Mouse (Mus musculus) neural tube, embryonic 13.5 days (tissue): ENCODE measurements around the gene Pxk. TPM values are rescaled to one million over a fixed set of nuclear protein-coding genes. Genes with fewer than 3 reads are reported as not detected.

Experiments used
- ATAC-seq: fragments of 200-750 bp; cut with Nextera tagmentation; 2 replicates; pipeline ENCODE4 v1.8.0; 2017; ENCODE audit warnings: low read depth, mild to moderate bottlenecking, moderate TSS enrichment, moderate library complexity
- H3K27ac ChIP-seq: fragments of 300-500 bp; sonication (generic); replicated peaks from 2 replicates; pipeline ENCODE4 v1.5.1; 2015; ENCODE audit warnings: moderate library complexity, mild to moderate bottlenecking, inconsistent platforms
- H3K27me3 ChIP-seq: fragments of 300-500 bp; sonication (generic); 2 replicates; pipeline ENCODE4 v1.6.1; 2015; ENCODE audit warnings: mild to moderate bottlenecking, inconsistent platforms
- H3K36me3 ChIP-seq: fragments of 300-500 bp; sonication (generic); 2 replicates; pipeline ENCODE4 v1.6.1; 2015; ENCODE audit warnings: mild to moderate bottlenecking, inconsistent platforms
- H3K4me1 ChIP-seq: fragments of 300-500 bp; sonication (generic); replicated peaks from 2 replicates; pipeline ENCODE4 v1.6.1; 2015; ENCODE audit warnings: inconsistent platforms
- H3K4me2 ChIP-seq: fragments of 300-500 bp; sonication (generic); 2 replicates; pipeline ENCODE4 v1.6.1; 2015; ENCODE audit warnings: inconsistent platforms, mild to moderate bottlenecking, moderate library complexity
- H3K4me3 ChIP-seq: fragments of 300-500 bp; sonication (generic); 2 replicates; pipeline ENCODE4 v1.5.1; 2015; ENCODE audit warnings: mild to moderate bottlenecking, inconsistent platforms
- H3K9ac ChIP-seq: fragments of 300-500 bp; sonication (generic); 2 replicates; pipeline ENCODE4 v1.6.1; 2015; ENCODE audit warnings: moderate library complexity, mild to moderate bottlenecking, inconsistent platforms
- H3K9me3 ChIP-seq: fragments of 300-500 bp; sonication (generic); 2 replicates; pipeline ENCODE4 v1.6.1; 2016; ENCODE audit warnings: inconsistent platforms
- WGBS: fragments of 180-500 bp; shearing (Covaris S2); methylation state at CpG from one replicate; pipeline ENCODE4 v1.1.7; 2015; 5-methylcytosine and 5-hydroxymethylcytosine counted together
- polyA plus RNA-seq: library from polyadenylated mRNA; unstranded; fragments of >200 nt; fragmentation: Nextera tagmentation; extraction: Ambion mirVana; gene quantifications from 2 replicates; pipeline ENCODE4 v1.2.1, GENCODE M21; 2015

Pxk gene
- polyA plus RNA-seq, result 64.3 and 67.8 TPM in 2 replicates

DNA sequence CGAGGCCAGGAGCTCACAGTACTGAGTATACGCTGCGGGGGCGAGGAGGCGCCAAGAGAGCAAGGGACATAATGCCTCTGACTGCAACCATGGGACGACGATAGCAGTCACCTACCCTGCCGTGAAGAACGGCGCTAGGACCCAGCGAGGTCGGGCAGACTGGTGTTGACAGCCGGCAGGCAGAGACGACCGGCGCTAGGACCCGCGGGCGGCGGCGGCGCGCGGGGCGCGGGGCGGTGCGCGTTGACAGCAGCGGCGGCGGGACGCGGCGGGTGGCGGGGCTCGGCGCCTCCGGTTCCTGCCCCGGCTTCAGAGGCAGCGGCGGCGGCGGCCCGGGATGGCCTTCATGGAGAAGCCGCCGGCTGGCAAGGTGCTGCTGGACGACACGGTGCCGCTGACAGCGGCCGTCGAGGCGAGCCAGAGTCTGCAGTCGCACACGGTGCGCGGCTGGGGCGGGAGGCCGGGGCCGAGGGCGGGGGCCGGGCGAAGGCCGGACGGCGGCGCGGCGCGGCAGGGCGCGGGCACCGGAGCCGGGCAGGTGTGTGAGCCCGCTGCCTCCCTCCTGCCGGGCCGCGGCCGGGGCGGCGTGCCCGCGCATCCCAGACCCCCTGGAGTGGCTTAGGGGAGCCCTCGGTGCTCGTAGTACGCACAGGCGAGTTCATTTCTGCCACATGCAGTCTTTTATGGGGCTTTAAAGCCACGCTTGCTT lies at the start of gene Pxk:
Gene Pxk (plus strand): TSS at position 234 of the 709 bp plus-strand sequence.
- peak within 1 kb of the TSS; percentile 63 for H3K4me2 ChIP-seq
- peak within 1 kb of the TSS; percentile 90 for H3K9ac ChIP-seq
- H3K27me3 ChIP-seq, result no peaks in the 10 kb centered on the region; the same call in 1 of the 2 replicates
- H3K27ac ChIP-seq, result peak within 1 kb of the TSS; percentile 87
- H3K36me3 ChIP-seq, result no peaks in the 10 kb centered on the region
- ATAC-seq, result peak; percentile 95
- no peaks in the 10 kb centered on the region for H3K9me3 ChIP-seq
- H3K4me1 ChIP-seq, result peaks cover 49% of the 10 kb centered on the region
- H3K4me3 ChIP-seq, result peak within 1 kb of the TSS; percentile 93
- WGBS, result under 1% methylated on average over 79 of the region's 89 CpGs

DNA sequence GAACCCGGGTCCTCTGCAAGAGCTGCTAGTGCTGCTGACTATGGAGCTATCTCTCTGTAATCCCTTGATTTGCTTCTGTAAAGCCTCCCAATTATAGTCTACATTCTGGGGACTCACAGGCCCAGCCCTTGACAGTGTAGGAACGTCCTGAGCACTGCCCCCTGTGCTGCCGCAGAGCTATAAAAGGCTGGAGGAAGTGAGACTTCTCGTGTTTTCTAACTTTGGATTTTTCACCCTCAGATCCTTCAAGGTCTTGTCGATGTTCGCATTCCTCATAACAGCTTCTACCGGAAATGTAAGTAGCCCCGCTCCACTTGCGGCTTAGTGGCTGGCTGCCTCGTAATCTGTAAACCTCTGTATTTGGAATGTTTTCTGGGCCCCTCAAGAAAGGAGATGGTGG lies 48.7 kb upstream of the Pxk start:
- Histone ChIP-seq H3K27me3 (no peaks in the 10 kb centered on the region), H3K9ac (no peak overlapping the region), H3K4me2 (no peak overlapping the region), H3K36me3 (peaks cover 72% of the 10 kb centered on the region), H3K4me1 (peaks cover 4% of the 10 kb centered on the region), H3K4me3 (no peak overlapping the region), H3K9me3 (no peaks in the 10 kb centered on the region), H3K27ac (no peak overlapping the region)
- WGBS, result 90% methylated on average over 10 of the region's 10 CpGs
- ATAC-seq, result no peak

DNA sequence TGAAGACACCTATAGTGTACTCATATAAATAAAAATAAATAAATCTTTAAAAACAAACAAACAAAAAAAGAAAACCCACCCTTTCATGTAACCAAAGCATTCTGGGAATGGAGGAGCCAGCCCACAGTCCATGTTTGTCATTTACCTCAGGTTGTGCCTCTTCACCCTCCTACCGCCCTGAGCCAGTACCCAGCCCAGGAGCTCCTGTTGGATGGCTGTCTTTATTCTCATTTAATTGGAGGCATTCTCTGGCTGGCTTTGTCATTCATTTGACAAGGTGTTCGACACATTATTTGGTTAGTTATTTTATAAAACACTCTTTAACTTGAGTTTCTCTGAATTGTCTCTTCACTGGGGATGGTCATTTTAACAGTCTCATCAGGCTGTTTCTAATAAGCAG lies 46.1 kb upstream of the Pxk start:
- no peak overlapping the region for H3K9ac ChIP-seq
- peaks cover 5% of the 10 kb centered on the region for H3K4me1 ChIP-seq
- H3K27me3 ChIP-seq, result no peaks in the 10 kb centered on the region
- no peak for ATAC-seq
- peaks cover 70% of the 10 kb centered on the region for H3K36me3 ChIP-seq
- no peak overlapping the region for H3K4me2 ChIP-seq
- no peak overlapping the region for H3K27ac ChIP-seq
- H3K4me3 ChIP-seq, result no peak overlapping the region
- 90% methylated on average over 2 of the region's 2 CpGs for WGBS
- H3K9me3 ChIP-seq, result no peaks in the 10 kb centered on the region

DNA sequence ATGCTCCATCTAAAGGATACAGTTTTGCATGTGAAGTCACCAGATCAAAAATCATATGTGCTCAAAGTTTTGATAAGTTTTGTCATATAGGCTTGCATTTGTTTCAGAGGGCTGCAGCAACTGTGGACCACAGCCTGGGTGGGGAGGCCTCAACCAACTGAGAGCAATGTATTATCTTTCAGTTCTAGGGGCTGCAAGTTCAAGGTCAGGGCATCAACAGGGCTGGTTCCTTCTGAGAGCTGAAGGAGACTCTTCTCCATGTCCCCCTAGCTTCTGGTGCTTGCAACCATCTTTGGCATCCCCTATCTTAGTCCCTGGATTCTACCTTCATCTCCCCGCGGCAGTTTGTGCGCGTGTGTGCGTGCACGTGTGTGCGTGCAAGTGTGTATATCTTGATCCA lies 45.4 kb upstream of the Pxk start:
- Histone ChIP-seq H3K9ac (no peak overlapping the region), H3K4me1 (peaks cover 5% of the 10 kb centered on the region), H3K4me2 (no peak overlapping the region), H3K4me3 (no peak overlapping the region), H3K27ac (no peak overlapping the region), H3K27me3 (no peaks in the 10 kb centered on the region), H3K36me3 (peaks cover 62% of the 10 kb centered on the region), H3K9me3 (no peaks in the 10 kb centered on the region)
- no peak for ATAC-seq
- WGBS, result 98% methylated on average over 7 of the region's 7 CpGs

DNA sequence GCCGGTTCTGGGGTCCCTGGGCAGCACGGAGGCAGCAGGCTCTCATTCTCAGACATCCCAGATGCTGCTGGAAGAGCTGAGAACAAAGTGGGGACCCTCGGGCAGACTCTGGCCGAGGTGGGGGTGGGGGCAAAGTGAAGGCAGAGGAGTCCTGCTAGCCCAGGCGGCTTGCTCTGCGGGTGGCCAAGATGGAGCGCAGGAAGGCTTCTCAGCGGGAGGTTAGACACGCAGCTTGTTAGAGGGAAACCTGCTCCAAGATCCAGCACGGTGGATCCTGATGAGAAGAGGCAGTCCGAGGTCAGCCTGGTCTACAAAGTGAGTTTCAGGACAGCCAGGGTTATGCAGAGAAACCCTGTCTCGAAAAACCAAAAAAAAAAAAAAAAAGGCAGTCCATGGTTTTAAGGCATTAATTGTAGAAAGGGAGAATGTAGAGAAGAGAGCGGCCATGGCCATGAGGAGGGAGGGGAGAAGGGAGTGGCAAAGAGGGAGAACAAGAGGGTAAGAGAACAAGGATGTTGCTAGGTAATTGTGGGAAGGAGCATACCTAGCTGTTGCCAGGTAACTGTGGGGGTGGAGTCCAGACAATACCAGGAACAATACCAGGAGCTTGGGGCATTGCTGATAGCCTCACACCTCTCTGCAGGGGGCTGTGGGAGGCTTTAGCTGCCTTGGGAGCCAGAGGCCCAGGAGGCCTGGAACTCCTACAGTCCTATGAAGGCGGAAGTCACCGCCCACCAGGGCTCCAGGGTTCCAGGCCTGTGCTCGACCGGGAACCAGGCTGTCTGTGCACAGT lies 43.5 kb upstream of the Pxk start:
- no peak overlapping the region for H3K9ac ChIP-seq
- H3K36me3 ChIP-seq, result peaks cover 46% of the 10 kb centered on the region
- peaks cover 5% of the 10 kb centered on the region for H3K4me1 ChIP-seq
- no peaks in the 10 kb centered on the region for H3K9me3 ChIP-seq
- H3K27me3 ChIP-seq, result no peaks in the 10 kb centered on the region
- H3K27ac ChIP-seq, result no peak overlapping the region
- 25% methylated on average over 17 of the region's 17 CpGs for WGBS
- ATAC-seq, result no peak
- no peak overlapping the region for H3K4me2 ChIP-seq
- no peak overlapping the region for H3K4me3 ChIP-seq

DNA sequence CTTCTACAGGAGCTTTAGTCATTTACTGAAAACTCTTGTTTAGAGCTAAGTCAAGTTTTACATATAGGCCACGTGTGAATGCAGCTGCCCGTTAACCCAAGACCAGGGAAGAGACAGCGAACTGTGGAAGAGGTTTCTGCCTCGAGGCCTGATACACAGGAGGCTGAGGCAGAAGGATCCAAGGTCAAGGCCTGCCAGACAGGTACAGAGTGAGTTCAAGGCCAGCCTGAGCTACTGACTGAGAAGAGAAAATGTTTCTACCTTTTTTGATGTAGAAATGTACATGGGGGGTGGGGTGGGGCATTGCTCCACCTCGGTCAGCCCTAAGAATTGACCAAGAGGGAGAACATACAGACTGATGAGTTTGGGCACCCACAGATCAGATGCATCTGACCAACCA lies 41.9 kb upstream of the Pxk start:
- Histone ChIP-seq H3K36me3 (peaks cover 32% of the 10 kb centered on the region), H3K27ac (no peak overlapping the region), H3K9ac (no peak overlapping the region), H3K4me1 (peaks cover 5% of the 10 kb centered on the region), H3K27me3 (no peaks in the 10 kb centered on the region), H3K4me3 (no peak overlapping the region), H3K4me2 (no peak overlapping the region), H3K9me3 (no peaks in the 10 kb centered on the region)
- no peak for ATAC-seq
- WGBS, result 92% methylated on average over 5 of the region's 5 CpGs

DNA sequence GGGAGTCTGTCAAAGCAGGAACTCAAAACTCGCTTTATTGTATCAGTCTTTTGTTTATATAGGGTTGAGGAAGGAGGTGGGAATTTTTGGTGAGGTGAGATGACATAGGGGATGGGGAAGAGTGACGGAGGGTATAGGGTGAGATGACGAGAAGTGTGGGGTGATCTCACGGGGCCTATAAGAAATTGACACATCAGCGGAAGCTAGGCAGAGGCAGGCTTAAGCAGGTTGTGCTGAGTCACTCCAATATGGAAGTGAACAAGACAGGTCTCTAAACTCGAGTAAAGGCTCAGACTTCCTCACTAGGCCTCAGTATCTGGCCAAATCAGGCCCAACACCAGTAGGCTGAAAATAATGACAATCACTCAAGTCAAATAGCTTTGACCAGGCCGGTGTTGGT lies 38.1 kb upstream of the Pxk start:
- no peaks in the 10 kb centered on the region for H3K27me3 ChIP-seq
- H3K9ac ChIP-seq, result no peak overlapping the region
- H3K9me3 ChIP-seq, result no peaks in the 10 kb centered on the region
- no peak for ATAC-seq
- H3K4me2 ChIP-seq, result no peak overlapping the region
- H3K27ac ChIP-seq, result no peak overlapping the region
- 91% methylated on average over 7 of the region's 7 CpGs for WGBS
- peaks cover 14% of the 10 kb centered on the region for H3K4me1 ChIP-seq
- H3K36me3 ChIP-seq, result peaks cover 15% of the 10 kb centered on the region
- H3K4me3 ChIP-seq, result no peak overlapping the region

DNA sequence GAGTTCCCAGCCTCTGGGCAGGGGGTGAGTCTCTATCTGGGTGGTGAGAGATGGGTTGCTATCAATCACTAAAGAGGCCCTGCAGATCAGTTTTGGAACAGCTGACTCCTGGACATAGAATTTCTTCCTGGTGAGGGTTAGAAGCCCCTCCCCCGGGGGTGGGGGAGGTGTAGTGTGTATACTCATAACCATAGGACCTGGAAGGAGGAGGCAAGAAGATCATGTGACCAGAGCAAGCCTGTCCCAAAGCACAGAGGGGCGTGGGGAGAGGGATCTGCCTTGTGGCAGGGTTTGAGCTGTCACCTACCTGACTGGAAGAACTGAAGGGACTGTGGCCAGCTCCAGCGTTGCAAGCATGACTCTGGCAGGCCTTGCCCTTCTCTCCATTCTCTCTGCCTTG lies 35.9 kb upstream of the Pxk start:
- no peaks in the 10 kb centered on the region; the same call in 1 of the 2 replicates for H3K36me3 ChIP-seq
- ATAC-seq, result no peak

DNA sequence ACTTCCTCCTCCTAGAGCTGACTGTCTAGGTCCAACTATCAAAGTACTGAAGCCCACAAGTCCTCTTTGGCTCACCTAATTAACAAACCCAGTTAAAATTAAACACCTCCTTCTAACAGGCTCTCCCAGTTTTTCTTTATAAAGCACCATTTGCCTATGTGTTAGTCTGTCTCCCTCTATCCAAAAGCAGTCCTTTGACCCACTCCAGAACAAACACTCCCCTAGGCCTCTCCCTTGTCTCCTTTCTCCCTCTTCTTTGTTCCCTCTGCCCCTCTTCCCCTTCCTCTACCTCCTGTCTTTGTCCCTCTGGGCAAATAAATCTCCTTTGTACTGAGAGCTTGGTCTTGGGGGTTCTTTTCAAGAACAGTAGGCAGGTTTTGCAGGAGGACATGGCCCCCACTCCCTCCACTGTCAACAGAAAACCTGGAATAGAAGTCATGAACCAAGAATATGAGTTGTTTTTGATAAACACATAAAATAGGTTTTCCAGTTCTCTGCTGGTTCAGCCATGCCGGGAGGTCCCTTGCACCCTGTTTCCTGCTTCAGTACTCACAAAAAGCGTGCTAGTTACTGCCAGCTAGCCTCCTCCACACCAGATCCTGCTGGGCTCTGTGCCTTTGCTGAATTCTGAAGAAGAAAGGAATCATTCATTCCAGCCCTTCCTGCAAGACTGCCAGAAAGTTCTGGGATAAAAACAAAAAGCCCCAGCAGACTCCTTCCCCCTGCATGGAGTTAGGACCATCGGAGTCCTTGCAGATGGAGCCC lies 35.3 kb upstream of the Pxk start:
- H3K4me3 ChIP-seq, result no peak overlapping the region
- ATAC-seq, result no peak
- no peaks in the 10 kb centered on the region for H3K9me3 ChIP-seq
- no peak overlapping the region for H3K4me2 ChIP-seq
- 35% methylated on average over 3 of the region's 3 CpGs for WGBS
- no peaks in the 10 kb centered on the region for H3K36me3 ChIP-seq
- no peaks in the 10 kb centered on the region for H3K27me3 ChIP-seq
- H3K27ac ChIP-seq, result peak overlapping the region; percentile 52
- peaks cover 14% of the 10 kb centered on the region for H3K4me1 ChIP-seq
- H3K9ac ChIP-seq, result no peak overlapping the region

More for the DNA sequence above, 35.9 kb upstream of the Pxk start:
- Histone ChIP-seq H3K4me3 (no peak overlapping the region), H3K9me3 (no peaks in the 10 kb centered on the region), H3K4me2 (no peak overlapping the region), H3K9ac (no peak overlapping the region), H3K27me3 (no peaks in the 10 kb centered on the region), H3K4me1 (peaks cover 14% of the 10 kb centered on the region), H3K27ac (no peak overlapping the region)
- 40% methylated on average over 3 of the region's 3 CpGs for WGBS

DNA sequence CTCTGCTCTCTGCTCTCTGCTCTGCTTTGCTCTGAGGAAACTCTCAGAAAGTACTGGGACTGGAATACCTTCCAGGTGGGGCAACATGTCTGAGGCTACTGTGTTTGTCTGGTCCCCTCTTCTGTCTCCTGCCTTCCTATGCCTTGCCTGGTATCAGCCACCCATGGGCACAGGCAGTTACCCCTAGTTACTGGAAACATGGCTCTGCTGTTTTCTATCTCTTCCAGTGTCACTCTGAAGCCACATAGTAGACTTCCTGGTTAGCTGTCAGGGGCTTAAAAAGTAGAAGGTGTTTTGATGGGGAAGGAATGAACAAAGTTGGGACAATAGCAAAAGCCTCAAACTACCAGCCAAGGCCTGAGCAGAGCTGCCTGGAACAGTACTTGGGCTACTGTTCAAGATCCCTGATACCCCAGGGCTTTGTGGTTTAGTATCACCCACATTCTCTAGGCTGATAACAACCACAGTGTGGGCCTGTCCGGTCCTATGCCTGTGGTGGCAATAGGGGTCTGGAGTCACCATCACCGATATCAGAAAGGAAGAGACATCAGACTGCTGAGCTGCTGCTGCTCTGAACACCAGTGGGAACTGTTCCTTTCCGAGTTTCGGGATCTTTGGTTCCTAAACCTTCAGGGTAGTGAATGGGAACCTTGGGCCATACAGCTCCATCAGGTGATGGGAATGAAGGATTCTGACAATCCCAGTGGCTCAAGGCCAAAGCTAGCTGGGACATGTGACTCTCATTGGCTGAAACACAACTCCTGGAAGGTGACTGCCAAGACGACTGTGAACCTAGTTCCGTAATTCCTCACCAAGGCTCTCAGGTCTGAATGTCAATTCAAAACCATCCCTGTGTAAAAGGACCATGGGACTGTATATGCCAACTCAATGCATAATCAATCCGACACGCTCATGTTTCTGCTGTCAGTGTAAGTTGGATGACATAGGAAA lies 33.9 kb upstream of the Pxk start:
- Histone ChIP-seq H3K4me2 (no peak overlapping the region), H3K4me3 (no peak overlapping the region), H3K9me3 (no peaks in the 10 kb centered on the region), H3K27me3 (no peaks in the 10 kb centered on the region), H3K9ac (no peak overlapping the region), H3K36me3 (no peaks in the 10 kb centered on the region), H3K4me1 (peaks cover 14% of the 10 kb centered on the region), H3K27ac (no peak overlapping the region)
- 84% methylated on average over 8 of the region's 8 CpGs for WGBS
- ATAC-seq, result no peak

DNA sequence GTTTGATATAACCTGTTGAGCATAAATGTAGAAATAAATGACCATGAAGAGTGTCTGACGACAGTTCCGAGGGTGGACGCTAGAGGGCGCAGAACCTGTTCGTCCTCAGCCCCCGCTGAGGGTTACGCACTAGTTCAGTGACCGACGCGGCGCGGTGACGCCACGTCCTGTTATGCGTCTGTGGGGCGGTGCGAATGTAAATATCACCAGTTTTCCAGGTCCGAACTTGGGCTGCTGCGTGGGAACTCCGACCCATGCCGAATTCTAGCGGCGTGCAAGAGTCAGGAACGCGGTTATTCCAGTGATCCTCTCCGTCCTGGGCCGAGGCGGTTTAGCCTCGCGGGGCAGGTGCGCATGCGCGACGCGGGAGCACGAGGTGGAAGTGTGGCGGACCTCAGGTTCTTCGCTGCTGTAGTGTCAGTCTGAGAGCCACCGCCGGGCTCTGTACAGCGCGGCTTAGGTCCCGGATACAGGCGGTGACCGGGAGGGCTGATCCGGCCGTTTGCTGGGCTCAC lies 17.8 kb upstream of the Pxk start, which contains the start of gene Rpp14:
Gene Rpp14 (plus strand): TSS at position 203 of the 515 bp plus-strand sequence.
- peaks cover 14% of the 10 kb centered on the region for H3K36me3 ChIP-seq
- H3K27me3 ChIP-seq, result no peaks in the 10 kb centered on the region
- H3K4me1 ChIP-seq, result peaks cover 16% of the 10 kb centered on the region
- peak; percentile 97 for ATAC-seq
- peak within 1 kb of the TSS; percentile 82 for H3K9ac ChIP-seq
- under 1% methylated on average over 47 of the region's 47 CpGs for WGBS
- H3K9me3 ChIP-seq, result no peaks in the 10 kb centered on the region
- peak within 1 kb of the TSS; percentile 74 for H3K4me3 ChIP-seq
- H3K4me2 ChIP-seq, result peak within 1 kb of the TSS; percentile 74
- H3K27ac ChIP-seq, result peak within 1 kb of the TSS; percentile 94
